Mouse (Mus musculus) hematopoietic stem cell, adult 5-6 weeks (primary cell): ENCODE measurements at regions not wholly inside any gene's neighbourhood (a gene's known extent, or its start where the extent isn't known, plus 50 kb on each side); places are given as distances from the start of the nearest gene placed in this dataset.
A peak's percentile ranks its signal among the peaks of the same experiment; 100 is the strongest.

Experiments used
- ATAC-seq, 2 experiments: fragments of 125-278 bp in 1 of 2; replicated peaks in 1 of 2; 2 replicates each; pipeline ENCODE4 v1.8.0; 2016 to 2017; ENCODE audit warnings: inconsistent platforms in 2 of 2, mild to moderate bottlenecking in 2 of 2, moderate number of reproducible peaks in 2 of 2, low read depth in 1 of 2, moderate TSS enrichment in 1 of 2; ENCODE audit not compliant: low FRiP score in 2 of 2, poor library complexity in 2 of 2, severe bottlenecking in 2 of 2, insufficient read depth in 1 of 2, low TSS enrichment in 1 of 2

- ATAC-seq = no peak
Observed at GRCm38 (mm10) chr2:169524429-169524828, 63.1 kb downstream of the Gm11011 start.

- ATAC-seq = peak; percentile 75 to 78
Observed at GRCm38 (mm10) chr2:169519941-169520340, 67.6 kb downstream of the Gm11011 start.

GRCm38 (mm10) chr2:169515350-169515749 is 72.2 kb downstream of the Gm11011 start:
- ATAC-seq = peak; percentile 70 to 82

GRCm38 (mm10) chr2:169510741-169511140 is 76.8 kb downstream of the Gm11011 start:
- ATAC-seq = no peak

- no peak for ATAC-seq
Observed at GRCm38 (mm10) chr2:169509406-169509805, 78.1 kb downstream of the Gm11011 start.

- ATAC-seq = no peak
Observed at GRCm38 (mm10) chr2:169504416-169505057, 83.0 kb downstream of the Gm11011 start.

- no peak for ATAC-seq
Observed at GRCm38 (mm10) chr2:169503598-169503958, 84.0 kb downstream of the Gm11011 start.

GRCm38 (mm10) chr2:169502717-169503597 is 84.6 kb downstream of the Gm11011 start:
- no peak for ATAC-seq

- no peak for ATAC-seq
Observed at GRCm38 (mm10) chr2:169501736-169502340, 85.7 kb downstream of the Gm11011 start.

- no peak for ATAC-seq
Observed at GRCm38 (mm10) chr2:169495368-169495767, 92.2 kb downstream of the Gm11011 start.

- no peak for ATAC-seq
Observed at GRCm38 (mm10) chr2:169494503-169495311, 92.8 kb downstream of the Gm11011 start.

GRCm38 (mm10) chr2:169493609-169494275 is 93.8 kb downstream of the Gm11011 start:
- no peak for ATAC-seq

- ATAC-seq = no peak
Observed at GRCm38 (mm10) chr2:169483934-169484333, 103.6 kb downstream of the Gm11011 start.

- no peak for ATAC-seq
Observed at GRCm38 (mm10) chr2:169481731-169482465, 105.6 kb downstream of the Gm11011 start.

GRCm38 (mm10) chr2:169474418-169475112 is 113.0 kb downstream of the Gm11011 start:
- no peak for ATAC-seq

- no peak for ATAC-seq
Observed at GRCm38 (mm10) chr2:169469538-169469937, 118.0 kb downstream of the Gm11011 start.
